Mouse (Mus musculus) T-helper 17 cell (primary cell): Measurements from ENCODE around the gene Snrpa.

Experiments
- in situ Hi-C, 2 experiments: fragments of 300-600 bp; cut with MboI, MseI; formaldehyde crosslinking; loops; 1 replicate in 1 of 2; 2 replicates in 1 of 2; pipeline ENCODE4 v1.15.1; 2025; ENCODE audit warnings: high pct_unique_total_duplicates in 2 of 2

The Snrpa gene

GRCm38 (mm10) chr7:27174496-27174895 is 21.6 kb downstream of the Snrpa start:
- in situ Hi-C loops: no loop called here

GRCm38 (mm10) chr7:27170981-27171380 is 25.1 kb downstream of the Snrpa start:
- in situ Hi-C loops: no loop called here

GRCm38 (mm10) chr7:27168371-27168770 is 27.7 kb downstream of the Snrpa start:
- in situ Hi-C loops: no loop called here

GRCm38 (mm10) chr7:27167475-27168094 is 28.5 kb downstream of the Snrpa start:
- in situ Hi-C loops: no loop called here

- in situ Hi-C loops: no loop called here
Observed at GRCm38 (mm10) chr7:27166614-27167474, 29.2 kb downstream of the Snrpa start, which contains the start of gene Egln2. Gene Egln2, minus strand, starts transcription at chr7:27166802.

- in situ Hi-C loops: no loop called here
Observed at GRCm38 (mm10) chr7:27166229-27166613, 29.9 kb downstream of the Snrpa start.

- in situ Hi-C loops: no loop called here
Observed at GRCm38 (mm10) chr7:27165696-27166095, 30.4 kb downstream of the Snrpa start.

GRCm38 (mm10) chr7:27165007-27165655 is 30.9 kb downstream of the Snrpa start:
- in situ Hi-C loops: no loop called here

GRCm38 (mm10) chr7:27164112-27164947 is 31.7 kb downstream of the Snrpa start:
- in situ Hi-C loops: no loop called here

- in situ Hi-C loops: no loop called here
Observed at GRCm38 (mm10) chr7:27163450-27163805, 32.6 kb downstream of the Snrpa start.

- in situ Hi-C loops: no loop called here
Observed at GRCm38 (mm10) chr7:27162780-27163449, 33.2 kb downstream of the Snrpa start.

GRCm38 (mm10) chr7:27161744-27162143 is 34.3 kb downstream of the Snrpa start:
- in situ Hi-C loops: no loop called here

- in situ Hi-C loops: no loop called here
Observed at GRCm38 (mm10) chr7:27160921-27161320, 35.1 kb downstream of the Snrpa start.

GRCm38 (mm10) chr7:27159882-27160281 is 36.2 kb downstream of the Snrpa start:
- in situ Hi-C loops: no loop called here

GRCm38 (mm10) chr7:27159256-27159655 is 36.8 kb downstream of the Snrpa start:
- in situ Hi-C loops: no loop called here

GRCm38 (mm10) chr7:27158171-27158570 is 37.9 kb downstream of the Snrpa start:
- in situ Hi-C loops: no loop called here

- in situ Hi-C loops: no loop called here
Observed at GRCm38 (mm10) chr7:27156005-27156404, 40.1 kb downstream of the Snrpa start.

- in situ Hi-C loops: no loop called here
Observed at GRCm38 (mm10) chr7:27153205-27153764, 42.8 kb downstream of the Snrpa start, which contains the start of gene Cyp2t4. Gene Cyp2t4, plus strand, starts transcription at chr7:27153714.
